Mouse (Mus musculus) v-Abl transformed pro-B cells (cell line): ENCODE measurements around the gene Lypd8.

ENCODE experiments used
- in situ Hi-C, 2 experiments: fragments of 400-800 bp; cut with MboI; formaldehyde crosslinking; loops; one replicate each; pipeline ENCODE4 v1.15.1; 2025; ENCODE audit not compliant: unreplicated experiment in 2 of 2

Gene Lypd8

DNA sequence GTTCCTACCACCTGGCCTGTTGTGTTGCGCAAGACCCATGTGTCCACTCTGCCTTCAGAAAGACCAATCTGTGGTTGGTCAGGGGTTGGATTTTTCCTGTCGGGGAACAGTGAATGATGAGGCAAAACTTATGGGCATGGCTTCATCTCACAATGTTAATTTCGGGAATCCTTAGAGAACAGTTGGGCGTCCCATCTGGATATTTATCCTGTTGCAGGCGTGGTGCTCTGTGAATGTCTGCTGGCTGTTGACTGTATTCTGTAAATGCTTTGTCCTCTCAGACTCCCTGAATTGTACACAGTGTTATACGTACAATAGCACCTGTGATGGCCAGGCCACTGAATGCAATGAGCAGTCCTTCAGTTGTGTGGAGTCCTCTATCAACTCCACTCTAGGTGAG, 3.6 kb downstream of the Lypd8 start:
- in situ Hi-C loops, result no loop called here

DNA sequence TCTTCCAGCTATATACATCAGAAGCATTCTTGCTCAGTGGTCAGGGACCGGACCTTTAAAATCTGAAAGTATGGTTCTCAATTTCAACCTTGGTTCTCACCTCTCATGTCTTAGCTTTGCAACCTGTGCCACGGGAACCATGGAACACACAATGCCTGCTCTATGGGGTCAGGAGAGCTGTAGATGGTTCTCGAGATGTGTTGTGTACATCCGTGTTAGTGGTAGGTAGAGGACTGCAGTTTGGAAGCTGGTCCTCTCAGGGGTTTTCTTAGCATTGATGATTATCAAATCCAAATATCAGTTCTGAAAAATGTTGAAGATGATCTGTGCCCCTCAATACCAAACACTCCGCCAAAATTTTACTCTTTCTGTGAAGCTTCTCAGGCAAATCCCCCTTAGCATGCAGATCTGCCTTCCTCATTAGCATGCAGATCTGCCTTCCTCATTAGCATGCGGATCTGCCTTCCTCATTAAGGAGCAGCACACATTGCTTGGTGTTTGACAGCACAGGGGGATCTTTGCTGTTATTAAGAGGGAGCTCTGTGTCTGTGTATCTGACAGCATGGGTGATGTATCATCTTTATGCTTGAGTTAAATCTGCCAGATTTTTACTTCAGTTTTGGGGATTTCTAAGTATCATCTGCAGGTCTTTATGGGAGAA, 21.3 kb downstream of the Lypd8 start:
- in situ Hi-C loops, result loop anchor here (25.0 kb wide), 4 partner anchors 612 to 887 kb away; partner anchors contain the start of gene Wnt3a (in 1 of the 2)

DNA sequence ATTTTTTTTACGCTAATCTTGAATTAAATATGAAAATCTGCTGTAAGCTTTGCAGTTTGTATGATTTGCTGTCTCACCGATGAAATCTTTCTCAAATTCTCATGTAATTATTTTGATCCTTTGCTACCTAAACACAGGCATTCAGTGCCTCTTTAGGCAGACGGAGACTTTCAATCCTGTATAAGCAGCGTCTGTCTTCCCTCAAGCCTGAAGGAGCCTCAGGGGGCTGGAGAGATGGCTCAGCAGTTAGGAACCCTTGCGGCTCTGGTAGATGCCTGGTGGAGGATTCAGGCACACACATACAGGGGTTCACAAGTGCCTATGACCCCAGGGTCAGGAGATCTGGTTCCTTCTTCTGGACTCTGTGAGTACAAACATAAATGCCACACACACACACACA, 21.8 kb downstream of the Lypd8 start:
- in situ Hi-C loops, result loop anchor here (25.0 kb wide), 4 partner anchors 612 to 887 kb away; partner anchors contain the start of gene Wnt3a (in 1 of the 2)

DNA sequence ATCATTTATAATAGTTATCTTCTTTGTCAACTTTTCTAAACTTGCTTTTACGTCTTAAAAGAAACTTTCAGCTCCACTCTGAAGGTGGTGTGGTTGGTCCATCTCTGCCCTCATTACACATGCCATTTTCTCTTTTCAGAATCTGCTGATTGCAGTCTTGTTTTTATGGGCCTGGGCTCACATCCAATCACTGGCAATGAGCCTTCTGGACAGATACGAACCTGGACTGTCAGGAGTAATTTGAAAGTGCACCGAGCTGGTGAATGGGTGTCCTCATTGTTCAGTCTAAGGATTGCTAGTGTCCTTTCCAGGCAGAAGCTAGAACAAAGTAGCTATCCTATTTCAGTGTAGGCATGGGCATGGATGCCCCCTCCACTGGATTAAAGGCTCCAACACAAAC, 29.2 kb downstream of the Lypd8 start:
- in situ Hi-C loops, result loop anchor here (25.0 kb wide), 4 partner anchors 604 to 879 kb away; partner anchors contain the start of gene Wnt3a (in 1 of the 2)

DNA sequence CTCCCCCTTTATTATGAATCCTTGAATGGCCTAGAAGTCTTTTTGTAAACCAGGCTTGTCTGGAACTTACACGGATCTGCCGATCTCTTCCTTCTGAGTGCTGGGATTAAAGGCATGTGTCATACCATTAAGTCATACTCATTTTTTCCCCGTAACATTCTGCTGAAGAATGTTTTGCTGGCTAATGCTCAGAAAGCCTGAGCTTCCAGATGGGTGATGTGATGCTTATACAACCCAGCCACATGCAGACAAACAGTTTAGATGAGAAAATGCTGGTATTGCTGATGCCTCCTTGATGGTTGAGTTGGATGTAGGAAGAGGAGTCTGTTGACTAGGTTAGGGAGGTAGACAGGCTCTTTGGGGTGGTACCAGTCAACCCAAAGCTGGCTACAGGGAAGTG, 39.5 kb downstream of the Lypd8 start:
- in situ Hi-C loops, result loop anchor here (25.0 kb wide), 4 partner anchors 594 to 869 kb away; partner anchors contain the start of gene Wnt3a (in 1 of the 2)

DNA sequence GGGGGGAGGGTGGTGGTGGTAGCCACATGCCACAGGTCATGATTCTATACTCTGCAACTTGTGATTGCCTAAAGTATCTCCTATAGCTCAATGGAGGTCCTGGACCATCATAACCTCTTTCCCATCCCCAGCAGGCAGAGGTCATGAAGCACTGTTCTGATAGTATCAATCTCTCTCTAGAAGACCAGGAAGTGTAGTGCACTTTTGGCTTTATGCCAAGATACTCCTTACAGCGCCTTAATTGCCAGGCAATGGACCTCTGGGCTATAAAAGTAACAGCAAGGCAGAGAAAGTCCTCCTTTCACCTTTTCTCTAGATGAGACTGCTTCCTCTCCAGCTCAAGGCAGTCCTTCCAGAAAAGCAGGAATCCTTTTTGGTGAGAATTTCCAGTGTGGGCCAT, 42.0 kb downstream of the Lypd8 start, which contains the start of gene 1810065E05Rik:
Gene 1810065E05Rik (plus strand): TSS at position 297 of the 400 bp plus-strand sequence.
- in situ Hi-C loops, result loop anchor here (25.0 kb wide), 4 partner anchors 591 to 866 kb away; partner anchors contain the start of gene Wnt3a (in 1 of the 2)

DNA sequence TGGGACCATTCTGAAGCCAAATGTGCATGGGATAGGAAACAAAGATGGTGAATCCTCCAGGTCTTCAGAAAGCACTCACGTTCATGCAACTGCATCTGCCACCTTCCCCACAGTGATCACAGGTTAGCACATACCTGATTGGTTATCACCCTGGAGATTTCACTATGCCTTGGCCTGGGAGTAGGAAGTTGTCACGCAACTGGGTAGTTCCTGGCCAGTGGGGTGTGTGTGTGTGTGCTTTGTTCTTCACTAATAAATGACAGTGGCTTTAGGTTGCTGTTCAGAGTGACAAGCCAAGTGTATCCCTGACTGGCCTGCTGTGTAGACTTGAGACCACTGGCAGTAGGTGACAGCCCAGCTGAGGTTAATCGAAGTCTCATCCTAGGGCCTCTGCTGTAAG, 53.4 kb downstream of the Lypd8 start, which contains the start of gene Gm12253:
Gene Gm12253 (plus strand): TSS at position 301 of the 400 bp plus-strand sequence.
- in situ Hi-C loops, result no loop called here

DNA sequence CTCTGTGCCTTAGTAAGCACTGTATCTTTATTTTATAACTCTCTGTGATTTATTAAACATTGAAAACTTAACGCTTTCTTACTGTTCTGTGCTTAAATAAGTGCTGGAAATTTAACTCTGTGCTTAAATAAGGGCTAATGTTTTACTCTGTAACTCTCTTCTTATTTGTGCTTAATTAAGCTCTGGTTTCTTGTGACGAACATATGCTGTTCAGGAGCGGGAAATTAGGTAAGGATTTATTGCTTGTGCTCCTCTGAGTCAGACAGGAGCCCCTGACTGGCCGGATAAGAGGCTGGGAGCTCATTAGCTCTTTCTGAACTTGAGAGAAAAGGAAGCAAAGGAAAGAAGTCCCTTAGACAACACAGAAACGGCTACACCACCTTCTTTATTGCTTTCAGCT, 59.0 kb downstream of the Lypd8 start:
- in situ Hi-C loops, result no loop called here
